Mouse (Mus musculus): ENCODE measurements around the gene 9430038I01Rik. TPM values are rescaled to one million over a fixed set of nuclear protein-coding genes. Genes with fewer than 3 reads are reported as not detected.
"Not testable (repeated sequence)": the region's sequence is repeated elsewhere in the genome, so short reads cannot be mapped to it uniquely, and the experiment has no call there.

Gene 9430038I01Rik
- 4.9 TPM for polyA plus RNA-seq (2012; fragmentation: generic; extraction: Trizol)

DNA sequence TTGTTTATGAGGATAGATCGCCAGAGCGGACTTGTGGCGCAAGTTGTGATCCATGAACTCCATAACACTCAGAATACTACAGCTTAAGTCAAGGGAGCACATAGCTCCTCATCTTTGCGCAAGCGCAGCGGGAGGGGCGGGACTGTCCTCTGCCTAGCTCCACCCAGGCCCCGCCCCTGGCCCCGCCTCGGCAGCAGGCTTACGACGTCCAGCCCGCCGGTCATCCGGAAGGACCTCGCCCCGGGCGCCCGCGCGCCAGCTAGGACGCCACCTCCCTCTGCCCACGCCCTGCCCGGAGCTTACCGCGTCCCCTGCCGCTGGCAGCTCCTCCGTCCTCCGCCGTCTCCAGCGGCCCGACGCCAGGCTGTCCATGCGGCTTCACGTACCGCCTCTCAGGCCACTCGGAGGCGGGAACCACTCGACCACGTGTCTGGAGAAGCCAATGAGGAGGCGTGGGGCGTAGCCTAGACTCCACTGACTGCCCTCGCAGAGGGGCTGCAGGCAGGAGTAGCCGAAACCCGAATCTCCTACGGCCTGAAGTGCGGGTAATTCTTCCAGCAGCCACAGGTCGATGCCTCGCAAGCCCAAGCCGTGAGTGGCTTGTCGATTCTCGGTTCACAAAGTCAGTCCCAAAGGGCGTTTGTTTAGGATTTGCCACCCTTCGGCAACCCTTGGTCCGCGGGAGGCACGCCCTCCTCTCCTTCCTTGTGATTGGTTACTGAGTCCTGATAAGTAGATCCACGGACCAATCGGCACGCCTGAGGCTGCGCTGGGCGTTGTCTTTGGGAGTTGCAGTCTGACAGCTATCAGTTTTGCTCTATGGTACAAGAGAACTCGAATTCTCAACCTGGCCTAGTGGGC lies at the start of gene 9430038I01Rik:
Gene 9430038I01Rik, minus strand, starts transcription at position 426 of the 861 bp plus-strand sequence.
- peak within 1 kb of the TSS; percentile 85 for H3K4me2 ChIP-seq (ENCODE audit: low read depth)
- H3ac ChIP-seq (ENCODE audit: control insufficient read depth, insufficient read length), result peak within 1 kb of the TSS; percentile 70
- peak within 1 kb of the TSS; percentile 51 for H3K4me3 ChIP-seq
- no peaks in the 10 kb centered on the region for H3K79me2 ChIP-seq (ENCODE audit: control insufficient read depth, insufficient read depth)
- TF ChIP-seq REST (IDR thresholded peaks at IDR 0.05; ENCODE audit: insufficient read depth, insufficient read length) (no peak), TCF3 (IDR thresholded peaks at IDR 0.05; ENCODE audit: insufficient read length, low read depth) (no peak), POLR2A (IDR thresholded peaks at IDR 0.05; ENCODE audit: insufficient read length, low read depth) (peak; percentile 69), MYOD1 (IDR thresholded peaks at IDR 0.05; ENCODE audit: control insufficient read depth in 1 of 3, insufficient read length in 2 of 3, low read depth in 2 of 3) (peak in 1 of 3 experiments; percentile 25), MYOG (IDR thresholded peaks at IDR 0.05; ENCODE audit: control insufficient read depth in 1 of 3, insufficient read depth in 1 of 3, insufficient read length in 2 of 3, low read depth in 2 of 3) (peak in 1 of 3 experiments; percentile 13), USF1 (IDR thresholded peaks at IDR 0.05; ENCODE audit: low read depth) (peak; percentile 81), POLR2AphosphoS2 (IDR thresholded peaks at IDR 0.05; ENCODE audit: insufficient read length, low read depth) (peak; percentile 48)
- H3K36me3 ChIP-seq (ENCODE audit: control insufficient read depth, insufficient read depth), result no peaks in the 10 kb centered on the region
- no peaks in the 10 kb centered on the region for H3K27me3 ChIP-seq (ENCODE audit: control insufficient read depth, insufficient read depth, insufficient read length)

DNA sequence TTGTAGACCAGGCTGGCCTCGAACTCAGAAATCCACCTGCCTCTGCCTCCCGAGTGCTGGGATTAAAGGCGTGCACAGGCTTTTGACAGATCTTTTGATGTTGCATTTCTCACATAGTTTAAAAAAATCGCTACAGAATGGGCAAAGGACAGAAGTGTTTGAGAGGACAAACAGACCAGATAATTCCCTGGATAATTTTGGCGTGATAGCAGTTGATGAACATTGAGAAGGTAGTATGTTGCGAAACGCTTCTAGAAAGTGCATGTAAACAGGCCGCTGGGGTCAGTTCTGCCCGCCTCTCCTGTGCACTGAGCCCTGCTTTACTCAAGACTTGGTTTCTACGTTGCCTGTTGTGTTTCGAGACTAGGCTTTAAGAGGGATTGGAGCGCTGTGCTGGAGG lies 34.8 kb upstream of the 9430038I01Rik start:
- H3K4me3 ChIP-seq, result no peak overlapping the region
- no peak overlapping the region for H3ac ChIP-seq (ENCODE audit: control insufficient read depth, insufficient read length)
- no peak overlapping the region for H3K4me2 ChIP-seq (ENCODE audit: low read depth)
- no peaks in the 10 kb centered on the region for H3K27me3 ChIP-seq (ENCODE audit: control insufficient read depth, insufficient read depth, insufficient read length)
- H3K79me2 ChIP-seq (ENCODE audit: control insufficient read depth, insufficient read depth), result peaks cover 85% of the 10 kb centered on the region
- H3K36me3 ChIP-seq (ENCODE audit: control insufficient read depth, insufficient read depth), result peaks cover 31% of the 10 kb centered on the region
- TF ChIP-seq E2F4 (IDR thresholded peaks at IDR 0.05; ENCODE audit: insufficient read depth), result no peak
- no peak for TF ChIP-seq USF1 (IDR thresholded peaks at IDR 0.05; ENCODE audit: low read depth)
- no peak for TF ChIP-seq POLR2A (IDR thresholded peaks at IDR 0.05; ENCODE audit: insufficient read length, low read depth)
- no peak for TF ChIP-seq TCF3 (IDR thresholded peaks at IDR 0.05; ENCODE audit: insufficient read length, low read depth)
- no peak for TF ChIP-seq CEBPB (IDR thresholded peaks at IDR 0.05; ENCODE audit: insufficient read depth, poor library complexity, severe bottlenecking)
- TF ChIP-seq POLR2AphosphoS2 (IDR thresholded peaks at IDR 0.05; ENCODE audit: insufficient read length, low read depth), result no peak
- TF ChIP-seq REST (IDR thresholded peaks at IDR 0.05; ENCODE audit: insufficient read depth, insufficient read length), result no peak
- no peak for TF ChIP-seq MYOD1 (IDR thresholded peaks at IDR 0.05; ENCODE audit: control insufficient read depth in 1 of 3, insufficient read length in 2 of 3, low read depth in 2 of 3)
- TF ChIP-seq SRF (IDR thresholded peaks at IDR 0.05; ENCODE audit: control insufficient read depth, insufficient read length, low read depth), result no peak
- TF ChIP-seq TCF12 (IDR thresholded peaks at IDR 0.05; ENCODE audit: insufficient read depth, poor library complexity, severe bottlenecking), result no peak
- no peak for TF ChIP-seq MYOG (IDR thresholded peaks at IDR 0.05; ENCODE audit: control insufficient read depth in 1 of 3, insufficient read depth in 1 of 3, insufficient read length in 2 of 3, low read depth in 2 of 3)
- no peak for TF ChIP-seq MAX (IDR thresholded peaks at IDR 0.05; ENCODE audit: low read depth)

DNA sequence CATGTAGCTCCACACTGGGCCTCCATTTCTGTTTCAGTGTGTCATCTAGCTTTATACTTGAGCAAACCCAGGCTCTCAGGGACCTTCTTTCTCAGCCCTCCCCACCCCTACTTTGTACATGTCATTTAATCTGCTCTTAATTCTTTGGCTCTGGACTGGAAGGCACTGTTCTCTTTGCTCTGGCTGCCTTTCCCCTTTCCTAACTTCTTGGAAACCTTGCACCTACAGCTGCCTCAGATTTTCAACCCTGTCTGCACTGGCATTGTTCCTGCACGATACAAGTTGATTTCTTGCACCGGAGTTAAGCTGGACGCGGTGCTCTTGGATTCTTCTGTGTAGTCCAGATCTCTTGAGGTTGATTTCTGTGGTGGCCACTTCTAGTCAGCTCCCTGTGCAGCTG lies 32.4 kb upstream of the 9430038I01Rik start:
- TF ChIP-seq TCF12 (IDR thresholded peaks at IDR 0.05; ENCODE audit: insufficient read depth, poor library complexity, severe bottlenecking) (no peak), SRF (IDR thresholded peaks at IDR 0.05; ENCODE audit: control insufficient read depth, insufficient read length, low read depth) (no peak), REST (IDR thresholded peaks at IDR 0.05; ENCODE audit: insufficient read depth, insufficient read length) (no peak), CEBPB (IDR thresholded peaks at IDR 0.05; ENCODE audit: insufficient read depth, poor library complexity, severe bottlenecking) (no peak), MYOD1 (IDR thresholded peaks at IDR 0.05; ENCODE audit: control insufficient read depth in 1 of 3, insufficient read length in 2 of 3, low read depth in 2 of 3) (no peak), TCF3 (IDR thresholded peaks at IDR 0.05; ENCODE audit: insufficient read length, low read depth) (no peak), USF1 (IDR thresholded peaks at IDR 0.05; ENCODE audit: low read depth) (no peak), MYOG (IDR thresholded peaks at IDR 0.05; ENCODE audit: control insufficient read depth in 1 of 3, insufficient read depth in 1 of 3, insufficient read length in 2 of 3, low read depth in 2 of 3) (no peak), E2F4 (IDR thresholded peaks at IDR 0.05; ENCODE audit: insufficient read depth) (no peak), MAX (IDR thresholded peaks at IDR 0.05; ENCODE audit: low read depth) (no peak), POLR2A (IDR thresholded peaks at IDR 0.05; ENCODE audit: insufficient read length, low read depth) (no peak), POLR2AphosphoS2 (IDR thresholded peaks at IDR 0.05; ENCODE audit: insufficient read length, low read depth) (no peak)

DNA sequence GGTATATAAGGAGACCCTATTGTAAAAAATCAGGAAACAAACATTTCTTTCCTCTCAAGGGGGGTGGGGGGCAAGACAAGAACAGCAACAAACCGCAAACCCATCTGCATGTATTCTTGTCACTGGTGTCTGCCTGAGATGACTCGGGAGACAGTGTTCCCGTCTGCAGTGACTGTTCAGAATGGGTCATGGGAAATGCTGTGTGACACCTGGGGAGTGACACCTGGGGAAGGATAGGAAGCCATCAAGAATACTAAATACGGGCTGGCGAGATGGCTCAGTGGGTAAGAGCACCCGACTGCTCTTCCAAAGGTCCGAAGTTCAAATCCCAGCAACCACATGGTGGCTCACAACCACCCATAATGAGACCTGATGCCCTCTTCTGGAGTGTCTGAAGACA lies 28.4 kb upstream of the 9430038I01Rik start:
- peaks cover 59% of the 10 kb centered on the region for H3K79me2 ChIP-seq (ENCODE audit: control insufficient read depth, insufficient read depth)
- H3ac ChIP-seq (ENCODE audit: control insufficient read depth, insufficient read length); H3K36me3 ChIP-seq (ENCODE audit: control insufficient read depth, insufficient read depth); H3K27me3 ChIP-seq (ENCODE audit: control insufficient read depth, insufficient read depth, insufficient read length): not testable (repeated sequence)
- H3K4me3 ChIP-seq, result peak overlapping the region; percentile 68
- H3K4me2 ChIP-seq (ENCODE audit: low read depth), result peak overlapping the region; percentile 90

More for the DNA sequence above, 32.4 kb upstream of the 9430038I01Rik start:
- Histone ChIP-seq H3ac (ENCODE audit: control insufficient read depth, insufficient read length) (no peak overlapping the region), H3K4me3 (no peak overlapping the region), H3K79me2 (ENCODE audit: control insufficient read depth, insufficient read depth) (peaks cover 87% of the 10 kb centered on the region), H3K4me2 (ENCODE audit: low read depth) (no peak overlapping the region), H3K27me3 (ENCODE audit: control insufficient read depth, insufficient read depth, insufficient read length) (no peaks in the 10 kb centered on the region), H3K36me3 (ENCODE audit: control insufficient read depth, insufficient read depth) (peaks cover 12% of the 10 kb centered on the region)

DNA sequence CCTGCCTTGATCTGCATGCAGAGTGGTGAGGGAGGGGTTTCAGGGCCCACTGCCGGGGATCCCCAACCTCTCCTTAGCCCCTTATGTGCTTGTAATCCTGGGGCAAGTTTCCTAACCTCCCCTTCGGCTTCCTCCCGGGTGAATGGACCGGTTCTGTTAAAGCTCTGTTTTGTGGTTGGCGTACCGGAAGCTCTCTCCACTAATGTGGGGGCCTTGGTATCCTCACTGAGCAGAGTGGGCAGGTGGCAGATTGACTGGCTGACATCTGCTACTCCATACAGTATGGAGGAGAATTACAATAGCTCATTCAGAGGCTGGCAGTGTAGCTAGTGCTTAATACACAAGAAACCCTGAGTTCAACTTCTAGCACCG lies 27.6 kb upstream of the 9430038I01Rik start:
- H3K4me2 ChIP-seq (ENCODE audit: low read depth), result peak overlapping the region; percentile 90
- peaks cover 3% of the 10 kb centered on the region for H3K36me3 ChIP-seq (ENCODE audit: control insufficient read depth, insufficient read depth)
- H3K27me3 ChIP-seq (ENCODE audit: control insufficient read depth, insufficient read depth, insufficient read length), result no peaks in the 10 kb centered on the region
- peak overlapping the region; percentile 68 for H3K4me3 ChIP-seq
- peaks cover 51% of the 10 kb centered on the region for H3K79me2 ChIP-seq (ENCODE audit: control insufficient read depth, insufficient read depth)
- peak overlapping the region; percentile 67 for H3ac ChIP-seq (ENCODE audit: control insufficient read depth, insufficient read length)
- TF ChIP-seq MYOD1 (IDR thresholded peaks at IDR 0.05; ENCODE audit: control insufficient read depth in 1 of 3, insufficient read length in 2 of 3, low read depth in 2 of 3) (peak in 2 of 3 experiments; percentile 46 to 55), TCF12 (IDR thresholded peaks at IDR 0.05; ENCODE audit: insufficient read depth, poor library complexity, severe bottlenecking) (no peak), TCF3 (IDR thresholded peaks at IDR 0.05; ENCODE audit: insufficient read length, low read depth) (no peak)
